Mouse (Mus musculus) right cerebral cortex, postnatal 14 days (tissue): ENCODE results near the gene Mb.
A peak's percentile ranks its signal among the peaks of the same experiment; 100 is the strongest.
"Not testable (repeated sequence)": the region's sequence is repeated elsewhere in the genome, so short reads cannot be mapped to it uniquely, and the experiment has no call there.

Experiments used
- DNase-seq: peaks from one replicate; pipeline ENCODE4 v3.0.0; 2022

Mb gene

GRCm38 (mm10) chr15:77062746-77063145 lies 12.3 kb upstream of the Mb start:
- no peak for DNase-seq

- DNase-seq = not testable (repeated sequence)
Measured at GRCm38 (mm10) chr15:77059416-77059815, 8.9 kb upstream of the Mb start.

- DNase-seq = no peak
Measured at GRCm38 (mm10) chr15:77058566-77058965, 8.1 kb upstream of the Mb start.

GRCm38 (mm10) chr15:77056791-77057051 lies 6.3 kb upstream of the Mb start:
- DNase-seq = no peak

GRCm38 (mm10) chr15:77056001-77056790 lies 5.7 kb upstream of the Mb start:
- no peak for DNase-seq

GRCm38 (mm10) chr15:77054611-77055175 lies 4.2 kb upstream of the Mb start:
- DNase-seq = no peak

GRCm38 (mm10) chr15:77053021-77053420 lies 2.6 kb upstream of the Mb start:
- DNase-seq = no peak

- DNase-seq = no peak
Measured at GRCm38 (mm10) chr15:77052176-77052575, 1.7 kb upstream of the Mb start.

GRCm38 (mm10) chr15:77045609-77046008 lies 4.9 kb downstream of the Mb start:
- no peak for DNase-seq

- DNase-seq = no peak
Measured at GRCm38 (mm10) chr15:77044597-77045320, 5.7 kb downstream of the Mb start, which contains the start of gene Apol6. Apol6 (plus strand) TSS chr15:77044729.

GRCm38 (mm10) chr15:77040784-77041183 lies 9.7 kb downstream of the Mb start:
- DNase-seq = no peak

- DNase-seq = no peak
Measured at GRCm38 (mm10) chr15:77039211-77039700, 11.2 kb downstream of the Mb start.

GRCm38 (mm10) chr15:77037278-77038161 lies 12.9 kb downstream of the Mb start:
- no peak for DNase-seq

GRCm38 (mm10) chr15:77036989-77037277 lies 13.5 kb downstream of the Mb start:
- no peak for DNase-seq

- no peak for DNase-seq
Measured at GRCm38 (mm10) chr15:77036320-77036988, 14.0 kb downstream of the Mb start.

- DNase-seq = no peak
Measured at GRCm38 (mm10) chr15:77035643-77036042, 14.8 kb downstream of the Mb start.

GRCm38 (mm10) chr15:77034526-77034925 lies 15.9 kb downstream of the Mb start:
- no peak for DNase-seq

- DNase-seq = no peak
Measured at GRCm38 (mm10) chr15:77031271-77031670, 19.2 kb downstream of the Mb start.

GRCm38 (mm10) chr15:77029331-77029991 lies 21.0 kb downstream of the Mb start:
- DNase-seq = peak; percentile 43

GRCm38 (mm10) chr15:77027675-77028074 lies 22.8 kb downstream of the Mb start:
- no peak for DNase-seq

- DNase-seq = no peak
Measured at GRCm38 (mm10) chr15:77027117-77027516, 23.4 kb downstream of the Mb start.
